Mouse (Mus musculus) heart, adult 8-10 months (tissue): ENCODE measurements around the gene Adm. TPM values are rescaled to one million over a fixed set of nuclear protein-coding genes. Genes with fewer than 3 reads are reported as not detected.
"Not testable (repeated sequence)": the region's sequence is repeated elsewhere in the genome, so short reads cannot be mapped to it uniquely, and the experiment has no call there.

ENCODE experiments used
- DNase-seq: peaks from one replicate; pipeline ENCODE4 v3.0.0; 2022; ENCODE audit warnings: low spot score
- total RNA-seq, 4 experiments: library from RNA; stranded (reverse); gene quantifications; 2 replicates each; pipeline ENCODE4 v1.2.4; 2022

Gene Adm
- 10 to 100 TPM in 3 of 4 experiments, 1 to 10 TPM in 1; 9.6 to 15.8 (median 12.2) TPM for total RNA-seq

DNA sequence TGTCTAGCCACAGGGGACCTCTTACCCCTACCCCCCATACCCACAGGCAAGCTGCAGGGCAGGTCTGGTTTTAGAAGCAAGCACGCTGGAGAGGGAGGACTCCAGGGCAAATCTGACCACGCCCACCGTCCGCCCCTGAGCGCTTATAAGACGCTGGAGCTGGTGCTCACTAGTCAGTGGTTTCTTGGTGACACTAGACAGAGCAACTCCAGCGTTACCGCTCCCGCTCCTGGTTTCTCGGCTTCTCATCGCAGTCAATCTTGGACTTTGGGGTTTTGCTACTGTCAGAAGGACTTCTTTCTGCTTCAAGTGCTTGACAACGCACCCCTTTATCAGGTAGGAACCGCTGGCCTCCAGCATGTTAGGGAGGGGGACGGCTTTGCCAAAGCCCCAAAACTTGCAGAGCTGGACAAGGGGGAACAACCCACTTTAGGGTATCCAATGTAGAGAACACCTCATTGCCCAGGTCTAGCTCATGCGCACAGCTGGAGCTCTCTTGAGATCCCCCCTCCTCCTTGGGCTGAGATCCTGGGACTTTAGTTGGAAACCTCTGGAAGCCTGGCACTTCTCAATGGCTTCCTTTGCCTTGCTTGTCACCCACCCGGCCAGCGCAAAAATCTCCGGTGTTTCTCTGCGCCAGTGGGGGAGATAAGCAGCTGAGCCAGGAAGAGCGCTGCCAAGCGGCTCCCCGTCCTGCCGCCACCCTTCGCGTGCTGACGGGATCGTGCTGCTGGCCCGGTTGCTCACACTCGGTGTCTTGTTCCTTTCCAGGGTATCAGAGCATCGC, at the start of gene Adm:
Gene Adm, plus strand, starts transcription at position 176 of the 787 bp plus-strand sequence.
- DNase-seq = peak; percentile 90

DNA sequence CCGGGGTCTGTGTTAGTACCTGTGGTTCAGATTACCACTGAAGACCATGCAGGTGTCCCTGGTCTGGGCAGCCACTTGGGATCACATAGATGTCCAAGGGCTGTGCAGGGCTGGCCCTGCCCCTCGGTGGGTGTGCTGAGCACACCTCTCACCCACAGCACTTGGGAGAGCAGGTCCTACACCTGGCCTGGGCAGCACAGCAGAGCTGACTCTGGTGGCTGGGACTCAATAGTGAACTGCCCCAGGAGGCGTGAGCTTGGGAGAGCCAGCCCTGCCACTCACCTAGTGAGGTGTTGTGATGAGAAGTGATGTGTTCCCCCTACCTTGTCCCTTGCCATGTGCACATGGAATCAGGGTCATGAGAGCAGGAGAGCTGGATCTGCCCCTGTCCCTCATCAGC, 43.8 kb upstream of the Adm start:
- DNase-seq = no peak

DNA sequence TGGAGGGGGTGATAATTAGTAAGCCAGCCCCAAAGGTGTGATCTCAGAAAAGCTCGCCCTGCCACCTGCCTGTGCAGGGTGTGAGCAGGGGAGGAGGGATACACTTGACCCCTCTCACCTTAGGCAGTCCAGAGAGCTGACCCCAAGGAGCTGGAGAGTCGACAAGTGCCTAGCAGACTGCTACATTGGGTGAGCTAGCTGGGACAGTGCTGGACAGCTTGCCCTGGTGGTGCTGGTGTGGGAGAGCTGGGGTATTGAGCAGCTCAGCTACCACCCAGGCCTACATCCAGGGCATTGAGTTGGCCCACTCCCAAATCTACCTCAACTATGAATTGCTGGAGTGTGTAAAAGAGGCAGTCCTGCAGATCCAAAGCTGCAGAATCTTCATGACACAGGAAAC, 43.3 kb upstream of the Adm start:
- DNase-seq = no peak

DNA sequence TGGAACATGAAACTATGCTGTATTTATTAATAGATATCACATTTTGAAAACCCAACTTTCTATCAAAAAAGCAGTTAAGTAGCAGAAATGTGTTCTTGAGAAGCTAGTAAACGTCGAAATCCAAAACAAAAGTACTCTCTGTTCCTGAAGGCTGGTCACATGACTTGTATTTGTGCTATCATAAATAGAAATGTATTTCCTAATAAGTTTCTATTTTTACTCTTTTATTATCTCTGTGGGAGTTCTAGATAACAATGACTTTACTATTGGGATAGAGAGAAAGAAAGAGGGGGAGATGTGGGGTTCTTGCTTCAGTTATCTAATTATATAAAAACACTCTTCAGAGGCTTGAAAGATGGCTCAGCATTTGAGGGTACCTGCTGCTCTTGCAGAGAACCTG, 42.2 kb upstream of the Adm start:
- peak; percentile 63 for DNase-seq

DNA sequence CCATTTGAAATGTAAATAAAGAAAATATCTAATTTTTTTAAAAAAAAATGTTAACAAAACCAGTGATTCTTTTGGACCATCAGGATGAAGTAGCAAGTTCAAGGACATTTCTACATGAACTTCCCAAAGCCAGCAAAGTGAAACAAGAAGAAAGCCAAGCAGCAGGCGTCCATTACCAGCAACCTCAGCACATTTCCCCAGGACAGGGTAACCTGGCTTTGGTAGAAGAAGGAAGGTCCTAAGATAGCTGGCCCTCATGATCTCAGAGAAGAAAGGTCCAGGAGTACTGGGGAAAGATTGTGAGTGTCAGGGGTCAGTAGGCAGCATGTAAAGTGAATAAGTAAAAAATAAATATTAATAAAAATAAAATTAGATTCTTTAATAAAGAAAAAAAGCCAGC, 39.7 kb upstream of the Adm start:
- DNase-seq = no peak

DNA sequence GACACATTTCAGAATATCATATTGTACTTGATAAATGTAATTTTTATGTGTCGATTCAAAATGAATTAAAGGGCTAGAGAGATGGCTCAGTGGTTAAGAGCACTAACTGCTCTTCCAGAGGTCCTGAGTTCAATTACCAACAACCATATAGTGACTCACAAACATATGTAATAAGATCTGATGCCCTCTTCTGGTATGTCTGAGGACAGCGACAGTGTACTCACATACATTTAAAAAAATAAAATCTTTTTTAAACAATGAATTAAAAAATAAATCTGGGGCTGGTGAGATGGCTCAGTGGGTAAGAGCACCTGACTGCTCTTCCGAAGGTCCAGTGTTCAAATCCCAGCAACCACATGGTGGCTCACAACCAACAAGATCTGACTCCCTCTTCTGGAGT, 33.5 kb upstream of the Adm start:
- DNase-seq = not testable (repeated sequence)

DNA sequence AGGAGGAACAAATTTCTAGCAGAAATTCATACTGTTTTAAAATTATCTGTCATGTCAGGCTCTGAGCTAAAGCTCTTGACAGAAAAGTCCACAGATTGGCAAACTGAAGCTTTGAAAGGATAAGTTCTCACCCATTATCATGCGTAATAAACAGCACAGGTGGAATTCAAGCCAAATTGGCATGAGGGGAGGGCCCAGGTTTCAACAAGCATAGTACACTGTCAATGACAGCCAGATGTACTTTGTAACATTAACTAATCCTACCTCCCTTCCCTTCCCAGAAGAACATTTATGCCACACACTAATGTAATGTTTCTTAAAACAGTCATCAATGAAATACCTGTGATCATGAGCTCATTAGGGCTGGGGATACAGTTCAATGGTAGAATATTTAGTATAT, 30.3 kb upstream of the Adm start:
- no peak for DNase-seq

DNA sequence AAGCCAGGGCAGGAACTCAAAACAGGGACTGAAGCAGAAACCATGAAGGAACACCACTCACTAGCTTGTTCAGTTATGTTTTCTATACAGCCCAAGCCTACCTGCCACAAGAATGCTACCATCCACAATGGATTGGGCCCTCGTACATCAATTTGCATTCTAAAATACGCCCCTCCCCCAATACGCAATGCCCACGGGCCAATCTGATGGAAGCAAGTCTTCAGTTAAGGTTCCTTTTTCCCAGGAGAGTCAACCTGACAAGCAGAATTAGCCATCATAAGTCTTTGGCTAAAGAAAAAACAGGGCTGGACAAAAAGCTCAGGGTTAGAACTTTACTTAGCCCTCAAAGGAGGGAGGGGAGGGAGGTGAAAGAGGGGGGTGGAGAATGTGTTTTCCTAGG, 22.0 kb upstream of the Adm start:
- no peak for DNase-seq

DNA sequence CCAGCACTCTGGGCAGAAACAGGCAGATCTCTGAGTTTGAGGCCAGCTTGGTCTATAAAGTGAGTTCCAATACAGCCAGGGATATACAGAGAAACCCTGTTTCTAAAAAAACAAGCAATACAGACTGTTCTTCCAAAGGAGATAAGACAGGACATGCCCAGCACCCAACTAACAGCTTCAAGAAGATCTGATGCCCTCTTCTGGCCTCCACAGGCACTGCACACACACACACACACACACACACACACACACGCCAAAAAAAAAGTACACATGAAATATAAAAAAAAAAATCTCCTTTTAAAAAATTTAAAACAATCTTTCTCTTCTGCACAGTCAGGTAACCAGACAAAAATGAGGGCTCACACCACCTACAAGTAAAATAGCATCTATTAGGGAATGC, 20.6 kb upstream of the Adm start:
- no peak for DNase-seq

DNA sequence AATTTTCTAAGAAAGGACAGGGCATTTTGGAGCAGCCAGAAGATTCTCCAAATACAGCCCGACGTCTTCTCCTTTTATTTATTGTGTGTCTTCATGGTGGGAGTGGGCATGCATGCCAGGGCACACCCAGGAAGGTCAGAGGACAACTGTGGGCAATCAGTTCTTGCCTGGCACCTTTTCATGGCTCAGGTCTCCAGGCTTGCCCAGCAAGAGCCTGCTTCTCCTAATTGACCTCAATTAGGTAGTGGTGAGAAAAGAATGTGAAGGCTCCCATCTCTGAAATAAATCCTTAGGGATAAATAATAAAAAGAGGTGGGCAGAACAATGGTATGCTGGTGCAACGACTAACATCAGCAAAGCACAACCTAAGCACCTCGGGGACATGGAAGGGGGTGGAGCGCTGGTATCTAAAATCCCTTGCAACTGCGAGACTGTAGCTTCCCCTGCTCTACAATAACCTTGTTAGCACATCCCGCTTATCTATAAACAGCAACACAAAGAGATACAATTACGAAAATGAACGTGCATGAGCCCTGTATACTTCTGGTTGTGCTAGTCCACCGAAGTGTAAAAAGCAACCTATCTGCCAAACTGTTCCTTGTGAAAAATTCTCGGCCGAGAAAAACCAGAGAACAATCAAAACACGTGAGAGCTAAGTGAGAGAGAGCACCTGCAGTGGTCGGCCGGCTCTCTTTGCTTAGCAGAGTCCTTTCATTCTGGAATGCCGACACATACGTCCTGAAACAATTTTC, 13.9 kb upstream of the Adm start:
- DNase-seq = peak; percentile 27

DNA sequence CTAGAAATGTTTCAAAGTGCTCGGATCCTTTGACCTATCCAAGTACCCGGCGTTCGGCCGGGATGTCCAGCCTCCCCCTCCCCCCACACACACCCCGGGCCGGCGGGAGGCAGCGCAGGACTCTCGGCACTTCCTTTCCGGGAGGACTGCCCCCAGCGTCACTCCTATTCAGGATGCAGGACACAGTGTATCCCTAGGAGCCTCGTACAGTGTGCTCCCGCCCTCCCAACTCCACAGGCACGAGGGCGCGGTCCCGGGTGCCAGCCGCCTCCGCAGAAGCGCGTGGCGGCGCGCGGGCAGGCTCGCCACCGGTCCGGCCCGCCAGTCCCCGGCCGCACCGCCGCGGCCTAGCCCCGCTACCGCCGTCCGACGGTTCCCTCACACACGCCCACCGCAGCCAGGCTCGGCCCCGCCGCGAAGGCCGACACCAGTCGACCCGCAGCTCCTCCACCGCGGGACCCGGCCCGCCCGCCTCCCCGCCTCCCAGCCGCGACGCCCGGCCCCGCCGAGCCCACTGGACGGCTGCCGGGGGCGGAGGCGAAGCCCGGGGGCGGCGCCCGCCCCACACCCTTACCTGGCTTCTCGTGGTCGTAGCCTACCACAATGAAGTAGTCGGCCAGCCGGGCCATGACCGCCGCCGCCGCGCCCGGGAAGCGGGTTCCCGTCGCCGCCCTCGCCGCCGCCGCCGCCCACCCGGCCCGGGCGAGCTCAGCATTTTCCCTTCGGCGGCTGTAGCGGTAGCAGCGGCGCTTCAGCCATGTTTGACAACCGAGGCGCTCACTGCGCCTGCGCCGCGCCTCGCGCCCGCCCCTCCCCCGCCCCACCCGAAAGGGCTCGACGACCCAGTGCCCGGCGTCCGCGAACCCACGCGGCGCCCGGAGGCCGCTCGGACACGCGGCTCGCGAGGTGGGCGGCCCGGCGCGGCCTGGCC, 13.1 kb upstream of the Adm start, which contains the start of gene Sbf2:
Gene Sbf2, minus strand, starts transcription at position 790 of the 931 bp plus-strand sequence.
- DNase-seq = peak; percentile 90

DNA sequence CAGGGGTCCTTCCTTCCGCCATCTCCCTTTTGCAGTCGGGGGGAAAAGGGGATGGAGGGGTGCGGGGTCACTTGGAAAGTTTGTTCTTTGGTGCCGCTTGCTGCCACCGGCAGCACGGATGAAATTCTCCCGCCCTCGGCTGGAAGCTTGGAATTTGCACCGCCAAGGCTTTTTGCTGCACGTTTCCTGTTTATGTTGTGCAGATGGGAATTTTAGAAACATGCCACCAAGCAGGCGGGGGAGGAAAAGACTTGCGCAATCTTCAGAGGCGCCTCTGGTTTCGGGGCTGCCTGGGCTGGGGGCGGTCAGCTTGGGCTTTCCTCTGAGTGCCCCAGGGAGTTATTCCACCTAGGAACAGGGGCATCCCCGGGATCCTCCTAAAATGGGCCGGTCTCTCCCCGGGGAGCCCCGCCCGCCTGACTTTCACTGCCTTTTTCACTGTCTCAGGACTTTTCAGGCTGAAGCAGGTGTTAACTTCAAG, 12.3 kb upstream of the Adm start:
- peak; percentile 77 for DNase-seq

DNA sequence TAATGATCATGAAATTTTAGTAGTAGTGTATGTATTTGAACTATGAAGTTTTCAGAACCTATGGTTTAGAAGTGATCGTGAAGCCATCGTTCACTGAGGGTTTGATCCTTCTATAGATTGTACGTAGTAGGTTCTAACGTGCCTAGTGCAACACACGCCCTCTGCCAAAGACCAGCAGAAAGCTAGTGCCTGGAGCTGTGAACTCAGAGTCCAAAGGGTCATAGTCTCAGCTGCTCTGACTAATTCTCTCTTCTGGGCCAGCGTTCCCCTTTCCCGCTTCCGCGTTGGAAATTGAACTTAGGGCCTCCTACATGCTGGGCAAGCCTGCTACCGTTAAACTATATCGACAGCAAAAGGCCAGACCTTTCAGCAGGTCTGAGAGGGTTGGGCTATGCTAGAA, 11.7 kb upstream of the Adm start:
- DNase-seq = peak; percentile 28

DNA sequence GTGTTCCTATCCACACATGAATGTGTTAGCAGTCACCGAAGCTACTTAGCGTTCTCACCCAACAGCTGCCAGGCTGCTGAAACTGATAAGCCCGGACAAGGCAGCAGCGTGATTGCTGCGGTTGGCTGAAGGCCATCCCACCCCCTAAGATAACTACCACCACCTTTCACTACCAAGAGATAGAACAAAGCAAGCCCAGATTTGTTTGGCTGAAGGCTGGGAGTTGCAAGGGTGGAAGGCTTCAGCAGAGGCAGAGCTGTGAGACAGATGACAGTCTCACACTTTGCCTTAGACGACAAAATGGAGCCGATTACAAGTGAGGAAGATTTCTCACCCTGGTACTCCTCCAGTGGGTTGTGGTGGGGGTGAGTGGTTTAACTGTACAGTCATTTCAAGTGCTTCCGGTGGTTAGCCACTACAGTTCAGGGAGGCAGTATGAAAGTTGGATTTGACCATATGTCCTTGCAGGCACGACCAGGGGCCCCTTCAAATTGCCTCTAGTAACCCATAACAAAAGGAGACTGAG, 8.3 kb upstream of the Adm start:
- peak; percentile 41 for DNase-seq

DNA sequence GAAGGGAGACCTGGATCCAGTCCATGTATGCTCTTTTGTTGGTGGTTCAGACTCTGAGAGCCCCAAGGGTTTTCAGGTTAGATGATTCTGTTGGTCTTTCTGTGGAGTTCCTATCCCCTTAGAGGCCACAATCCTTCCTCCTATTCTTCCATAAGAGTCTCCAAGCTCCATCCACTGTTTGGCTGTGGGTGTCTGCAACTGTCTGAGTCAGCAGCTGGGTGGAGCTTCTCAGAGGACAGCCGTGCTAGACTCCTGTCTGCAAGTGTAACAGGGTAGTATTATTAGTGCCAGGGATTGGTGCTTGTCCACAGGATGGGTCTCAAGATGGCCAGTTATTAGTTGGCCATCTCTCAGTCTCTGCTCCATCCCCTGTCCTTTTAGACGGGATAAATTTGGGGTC, 3.4 kb upstream of the Adm start:
- DNase-seq = no peak

DNA sequence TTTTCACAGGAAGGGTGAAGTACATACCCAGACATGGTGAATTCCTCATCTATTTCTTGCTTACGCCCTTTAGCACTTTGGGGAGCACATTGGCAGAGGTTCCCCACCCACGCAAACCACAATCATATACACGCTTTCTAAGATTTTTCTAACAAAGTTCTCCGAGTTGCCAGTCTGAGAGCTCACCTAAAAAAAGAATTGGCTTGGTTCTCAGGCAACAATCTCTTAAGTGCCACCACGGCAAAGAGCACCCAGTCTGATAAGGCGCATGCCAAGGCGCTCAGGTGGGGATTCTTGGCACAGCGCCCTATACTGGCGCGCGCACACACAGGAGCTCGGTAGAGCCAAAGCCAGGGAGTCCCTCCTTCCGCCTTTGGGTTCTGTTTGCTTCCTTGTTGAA, 2.5 kb upstream of the Adm start:
- no peak for DNase-seq

DNA sequence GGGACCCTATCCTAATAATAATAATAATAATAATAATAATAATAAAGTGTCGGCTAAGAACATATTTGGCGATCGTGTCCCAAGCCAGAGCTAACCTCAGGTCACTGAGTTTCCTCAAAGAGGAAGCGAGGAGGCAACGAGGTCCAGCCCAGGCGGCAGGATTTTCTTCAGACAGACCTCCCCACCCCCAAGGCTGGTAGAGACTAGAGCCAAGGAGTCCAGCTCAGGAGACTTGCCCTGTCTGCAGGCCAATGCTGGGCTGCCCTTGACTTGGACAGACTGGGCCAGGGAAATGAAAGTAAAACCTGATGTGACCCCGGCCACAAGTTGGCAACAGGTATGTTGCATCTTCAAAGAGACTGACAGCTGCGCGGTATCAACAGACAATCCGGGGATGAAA, 2.0 kb upstream of the Adm start:
- no peak for DNase-seq

DNA sequence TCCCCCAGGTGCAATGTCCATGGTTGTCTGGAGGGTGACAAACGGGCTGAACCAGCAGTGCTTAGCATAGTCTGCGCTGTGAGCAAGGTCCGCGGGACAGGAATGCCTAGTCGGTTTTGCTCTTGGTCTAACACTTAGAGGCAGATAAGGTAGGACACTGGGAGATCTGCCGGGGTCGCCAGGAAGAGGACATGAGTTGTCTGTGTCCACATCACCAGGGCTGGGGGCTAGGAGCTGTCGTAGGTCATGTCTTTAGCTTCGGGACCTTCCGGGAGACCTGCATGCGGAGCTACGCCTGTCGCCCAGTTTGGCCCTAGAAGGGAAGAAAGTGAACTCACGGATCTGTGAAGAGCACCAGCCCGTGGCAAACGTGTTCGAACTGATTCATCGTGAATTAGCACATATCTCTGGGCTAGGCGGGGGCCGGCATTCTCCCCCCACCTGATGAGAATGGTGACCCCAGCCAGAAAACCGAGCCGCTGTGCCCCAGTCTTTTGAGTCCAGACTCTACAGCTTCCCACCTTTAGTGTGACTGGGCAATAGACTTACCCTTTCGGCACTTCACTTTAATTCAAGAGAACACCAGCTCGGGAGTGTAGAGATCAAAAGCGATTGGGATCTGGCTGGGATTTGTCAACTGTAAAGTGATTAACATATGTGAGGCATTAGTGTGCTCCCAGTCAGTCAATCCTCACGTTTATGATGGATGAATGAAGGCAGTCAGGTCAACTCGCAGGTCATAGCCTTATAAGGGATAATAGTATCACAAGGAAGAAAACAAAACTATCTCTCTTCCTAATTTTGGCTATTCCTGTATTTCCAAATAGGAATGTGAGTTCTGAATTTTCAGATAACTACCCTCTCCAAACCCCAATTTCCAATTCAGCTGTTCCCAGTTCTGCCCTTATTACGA, 1.0 kb upstream of the Adm start:
- no peak for DNase-seq

DNA sequence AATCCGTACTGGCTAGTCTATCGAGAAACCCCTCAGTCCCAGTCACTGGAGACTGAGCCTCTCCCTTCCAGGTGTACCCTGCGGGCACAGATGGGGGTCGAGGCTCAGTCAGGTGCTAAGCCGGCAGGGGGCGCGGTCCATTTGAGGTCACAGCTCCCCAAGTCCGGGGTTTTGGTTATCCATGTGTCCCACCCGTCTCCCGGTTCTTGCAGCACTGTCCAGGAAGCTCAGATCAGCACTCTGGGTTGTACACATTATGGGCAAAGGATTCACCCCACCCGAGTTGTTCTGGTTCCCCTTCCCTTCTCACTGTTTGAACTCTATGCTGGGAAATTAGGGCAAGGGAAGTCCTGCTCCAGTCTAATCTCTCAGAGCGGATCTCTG, 370 bp upstream of the Adm start:
- no peak for DNase-seq

DNA sequence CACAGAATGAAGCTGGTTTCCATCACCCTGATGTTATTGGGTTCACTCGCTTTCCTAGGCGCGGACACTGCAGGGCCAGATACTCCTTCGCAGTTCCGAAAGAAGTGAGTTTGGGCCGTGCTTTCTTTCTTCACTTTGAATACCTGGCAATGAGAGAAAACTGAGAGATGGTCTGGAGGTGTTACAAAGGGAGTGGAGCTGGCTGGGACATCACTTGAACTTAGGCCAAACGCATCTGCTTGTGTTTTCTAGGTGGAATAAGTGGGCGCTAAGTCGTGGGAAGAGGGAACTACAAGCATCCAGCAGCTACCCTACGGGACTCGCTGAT, 776 bp downstream of the Adm start:
- DNase-seq = no peak
